Mouse (Mus musculus) neural tube, embryonic 10.5 days (tissue): ENCODE measurements at regions not wholly inside any gene's neighbourhood (a gene's known extent, or its start where the extent isn't known, plus 50 kb on each side); places are given as distances from the start of the nearest gene placed in this dataset.
A peak's percentile ranks its signal among the peaks of the same experiment; 100 is the strongest.

ENCODE experiments used
- DNase-seq: peaks from one replicate; pipeline ENCODE4 v3.0.0-alpha.2; 2017; ENCODE audit warnings: low spot score; ENCODE audit errors: extremely low spot score

GRCm38 (mm10) chr4:124542696-124543095 lies 67.9 kb downstream of the 3100002H09Rik start:
- no peak for DNase-seq

GRCm38 (mm10) chr4:124538471-124538870 lies 72.1 kb downstream of the 3100002H09Rik start:
- no peak for DNase-seq

GRCm38 (mm10) chr4:124537681-124538080 lies 72.9 kb downstream of the 3100002H09Rik start:
- DNase-seq, result no peak

- DNase-seq, result no peak
These were observed 77.0 kb downstream of the 3100002H09Rik start for GRCm38 (mm10) chr4:124533614-124534013.

GRCm38 (mm10) chr4:124530596-124530995 lies 80.0 kb downstream of the 3100002H09Rik start:
- no peak for DNase-seq

GRCm38 (mm10) chr4:124526822-124527221 lies 83.8 kb downstream of the 3100002H09Rik start:
- peak; percentile 29 for DNase-seq

- DNase-seq, result no peak
These were observed 84.2 kb downstream of the 3100002H09Rik start for GRCm38 (mm10) chr4:124526362-124526761.

GRCm38 (mm10) chr4:124520309-124520708 lies 90.3 kb downstream of the 3100002H09Rik start:
- no peak for DNase-seq

- no peak for DNase-seq
These were observed 98.8 kb downstream of the 3100002H09Rik start for GRCm38 (mm10) chr4:124511761-124512160.

GRCm38 (mm10) chr4:124510816-124511215 lies 99.8 kb downstream of the 3100002H09Rik start:
- no peak for DNase-seq

- no peak for DNase-seq
These were observed 100.9 kb downstream of the 3100002H09Rik start for GRCm38 (mm10) chr4:124509695-124510094.

- no peak for DNase-seq
These were observed 104.4 kb downstream of the 3100002H09Rik start for GRCm38 (mm10) chr4:124506083-124506647.

GRCm38 (mm10) chr4:124501785-124502184 lies 108.8 kb downstream of the 3100002H09Rik start:
- no peak for DNase-seq

- DNase-seq, result no peak
These were observed 112.6 kb downstream of the 3100002H09Rik start for GRCm38 (mm10) chr4:124498043-124498442.

GRCm38 (mm10) chr4:124485941-124486581 lies 124.5 kb downstream of the 3100002H09Rik start:
- DNase-seq, result peak; percentile 74

GRCm38 (mm10) chr4:124484613-124485586 lies 125.7 kb downstream of the 3100002H09Rik start:
- peak; percentile 26 for DNase-seq

GRCm38 (mm10) chr4:124477870-124478301 lies 132.7 kb downstream of the 3100002H09Rik start:
- DNase-seq, result peak; percentile 83

GRCm38 (mm10) chr4:124477359-124477868 lies 133.2 kb downstream of the 3100002H09Rik start:
- peak; percentile 68 for DNase-seq

- DNase-seq, result no peak
These were observed 145.3 kb downstream of the 3100002H09Rik start for GRCm38 (mm10) chr4:124465229-124465820.

- no peak for DNase-seq
These were observed 154.9 kb downstream of the 3100002H09Rik start for GRCm38 (mm10) chr4:124455511-124456338.
